Mouse (Mus musculus): ENCODE measurements around the gene Prpf40a. TPM values are rescaled to one million over a fixed set of nuclear protein-coding genes. Genes with fewer than 3 reads are reported as not detected.

Prpf40a gene
- polyA plus RNA-seq, 1 experiment = 15.7 TPM

DNA sequence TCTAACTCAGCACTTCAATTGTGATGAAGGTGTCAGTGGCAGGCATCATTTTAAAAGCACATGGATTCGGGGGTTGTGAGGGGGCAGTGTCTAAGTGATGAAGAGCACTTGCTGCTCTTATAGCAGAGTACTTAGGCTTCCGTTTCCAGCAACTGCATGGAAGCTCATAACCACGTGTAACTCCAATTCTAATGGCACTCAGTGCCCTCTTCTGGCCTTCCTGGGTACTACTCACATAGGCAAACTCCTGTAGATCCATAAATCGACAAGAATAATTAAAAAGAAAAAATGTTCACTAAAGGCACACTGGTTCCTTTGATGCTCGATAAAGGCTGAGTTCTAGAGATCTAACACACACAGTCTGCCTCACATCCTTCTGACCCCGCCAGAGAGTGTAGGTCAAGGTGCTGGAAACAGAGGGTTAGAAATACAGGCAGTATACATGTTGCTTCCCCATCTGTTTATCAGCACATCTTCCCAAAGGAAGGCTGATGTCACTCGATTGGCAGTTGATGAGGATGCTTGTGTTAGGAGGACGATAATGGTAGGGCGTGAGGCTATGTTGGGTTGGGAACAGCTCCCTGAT lies 105.4 kb downstream of the Prpf40a start:
- no peak for TF ChIP-seq POLR2A (IDR thresholded peaks at IDR 0.05; ENCODE audit: extremely low read depth, insufficient read depth, low read length)
- peak; percentile 66 for TF ChIP-seq CTCF (IDR thresholded peaks at IDR 0.05; ENCODE audit: extremely low read depth, insufficient read depth, low read length)
- Histone ChIP-seq H3K27ac (ENCODE audit: insufficient read depth, low read length) (no peak overlapping the region), H3K4me3 (ENCODE audit: insufficient read depth, low read length) (no peak overlapping the region), H3K4me1 (ENCODE audit: control insufficient read depth, insufficient read depth, low read length) (no peaks in the 10 kb centered on the region)

Other genes starting within 250 kb of the Prpf40a start
- 10.5 and 10.8 TPM in 2 replicates for gene Arl6ip6, start 442 bp upstream of the Prpf40a start, polyA plus RNA-seq (2012; rRNA removed)

Measured in cortical plate, adult 2 months (tissue).